Mouse (Mus musculus): Measurements from ENCODE around the gene Tex264.

DNA sequence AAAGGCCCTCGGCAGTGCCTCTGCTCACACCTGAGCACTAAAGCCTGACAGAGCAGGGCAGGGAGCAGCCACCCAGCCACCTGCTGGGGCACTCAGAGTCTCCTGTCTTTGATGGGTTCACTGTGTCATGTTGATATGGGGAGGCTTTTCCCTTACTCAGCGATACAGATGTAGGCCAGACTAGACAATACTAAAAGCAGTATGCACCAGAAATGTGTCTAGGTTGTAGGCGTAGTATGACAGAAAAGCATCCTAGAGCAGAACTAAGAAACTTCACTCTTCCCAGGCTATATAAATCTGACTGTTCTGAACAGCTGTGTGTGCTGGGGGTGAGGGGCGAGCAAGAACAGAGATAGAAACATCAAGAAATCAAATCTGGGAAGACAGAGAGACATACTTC is 31.0 kb upstream of the Tex264 start:
- no peak for TF ChIP-seq EP300 (optimal IDR thresholded peaks at IDR 0.05)
- no peak for TF ChIP-seq CTCF (IDR thresholded peaks at IDR 0.05; ENCODE audit: low read depth)
